Mouse (Mus musculus): ENCODE data around the gene Aldh3a1.

DNA sequence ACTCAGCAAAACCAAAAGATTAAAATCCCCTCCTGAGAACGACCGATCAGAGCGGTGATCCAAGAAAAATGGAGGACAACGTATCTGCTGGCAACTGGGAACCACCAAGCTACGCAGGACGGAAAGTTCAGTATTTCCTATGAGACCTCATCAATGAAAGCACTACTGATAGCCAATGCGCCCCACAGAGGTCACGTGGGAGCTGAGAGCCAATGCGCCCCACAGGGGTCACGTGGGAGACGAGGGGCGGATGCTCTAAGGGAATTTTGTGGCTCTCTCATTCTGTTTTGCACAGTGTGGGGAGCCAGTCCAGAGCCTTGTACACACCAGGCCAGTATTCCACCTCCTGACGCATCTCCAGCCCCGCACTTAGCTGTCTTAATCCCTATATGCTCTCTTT, 55.2 kb downstream of the Aldh3a1 start:
- TF ChIP-seq CTCF (IDR thresholded peaks at IDR 0.05; ENCODE audit: extremely low read depth, insufficient read length, insufficient replicate concordance, low read depth, low read length) = no peak
- TF ChIP-seq POLR2A (IDR thresholded peaks at IDR 0.05; ENCODE audit: low read depth, low read length) = no peak
